In the genomic region with DNA sequence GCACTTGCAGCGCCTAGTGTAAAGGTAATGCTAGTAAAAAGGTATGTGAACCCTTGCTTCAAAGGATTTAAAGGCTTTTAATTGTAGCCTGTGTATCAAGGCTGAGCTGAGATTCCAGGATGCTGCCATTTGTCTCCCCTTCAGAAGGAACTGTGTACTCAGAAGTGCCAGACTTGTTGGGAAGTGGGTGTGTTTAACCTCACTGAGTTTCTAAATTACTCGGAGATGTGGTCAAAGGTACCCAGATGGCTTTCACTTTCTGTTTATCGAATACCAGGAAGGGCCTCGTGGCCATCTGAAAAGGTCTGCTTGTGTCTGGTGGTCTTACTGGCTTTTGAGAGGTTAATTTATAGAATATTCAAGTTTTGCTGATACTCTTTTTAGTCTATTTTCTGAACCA, we compare ENCODE assay signal across 8 mouse cellular contexts. TPM values are rescaled to one million over a fixed set of nuclear protein-coding genes. Genes with fewer than 3 reads are reported as not detected.
A peak's percentile ranks its signal among the peaks of the same experiment; 100 is the strongest.
DNase-seq lines count a peak whose midpoint lies in the region; ATAC-seq and TF ChIP-seq lines count a peak whose summit lies in the region.

No protein-coding gene starts in this region.

- peaks cover 19% of the 10 kb centered on the region for H3K4me1 ChIP-seq in kidney, embryonic 15.5 days
- peaks cover 39% of the 10 kb centered on the region for H3K4me1 ChIP-seq in bone marrow macrophage, adult 2 months (ENCODE audit: control insufficient read depth, insufficient read depth, low read length)
- peaks cover 20% of the 10 kb centered on the region for H3K4me1 ChIP-seq in midbrain, embryonic 16.5 days (ENCODE audit: control insufficient read depth, insufficient read depth, low read length)

- 10% methylated on average over 4 of the region's 4 CpGs for WGBS in kidney, embryonic 15.5 days
- WGBS in midbrain, embryonic 16.5 days, result 67% methylated on average over 4 of the region's 4 CpGs

- H3K36me3 ChIP-seq in kidney, embryonic 15.5 days, result no peaks in the 10 kb centered on the region
- no peaks in the 10 kb centered on the region for H3K36me3 ChIP-seq in midbrain, embryonic 16.5 days (ENCODE audit: control insufficient read depth, insufficient read depth, low read length)

- H3K4me3 ChIP-seq in kidney, embryonic 15.5 days (replicated peaks), result peak overlapping the region; percentile 84
- H3K4me3 ChIP-seq in bone marrow macrophage, adult 2 months (ENCODE audit: insufficient read depth, low read length), result peak overlapping the region; percentile 99
- H3K4me3 ChIP-seq in midbrain, embryonic 16.5 days (ENCODE audit: low read depth, low read length), result peak overlapping the region; percentile 83

- no peak for TF ChIP-seq POLR2A in bone marrow macrophage, adult 2 months (IDR thresholded peaks at IDR 0.05; ENCODE audit: borderline replicate concordance, low read depth, low read length)

- no peak overlapping the region for H3K27ac ChIP-seq in kidney, embryonic 15.5 days
- no peak overlapping the region for H3K27ac ChIP-seq in bone marrow macrophage, adult 2 months (ENCODE audit: insufficient read depth, low read depth, low read length)
- H3K27ac ChIP-seq in midbrain, embryonic 16.5 days (ENCODE audit: low read length), result no peak overlapping the region

- H3K9me3 ChIP-seq in kidney, embryonic 15.5 days (replicated peaks), result no peaks in the 10 kb centered on the region
- no peaks in the 10 kb centered on the region for H3K9me3 ChIP-seq in midbrain, embryonic 16.5 days (replicated peaks; ENCODE audit: control insufficient read depth, low read length, poor library complexity, severe bottlenecking)

- 0 out of 2 replicates have a peak overlapping the region, but pooled peaks have one; percentile 92 for H3K9ac ChIP-seq in kidney, embryonic 15.5 days
- peak overlapping the region; percentile 96 for H3K9ac ChIP-seq in midbrain, embryonic 16.5 days (ENCODE audit: low read depth, low read length)

- no peak for DNase-seq in kidney, postnatal 4 days
- DNase-seq in induced T-regulatory cell, adult 2 months (ENCODE audit: low read depth), result peak; percentile 84
- DNase-seq in frontal cortex, postnatal 36 days (ENCODE audit: low spot score in 2 of 2), result no peak
- no peak for DNase-seq in adrenal gland, adult 18-20 months (ENCODE audit: low spot score in 2 of 2)
- DNase-seq in frontal cortex, postnatal 14 days (ENCODE audit: low spot score in 2 of 2), result no peak

- no peak for ATAC-seq in kidney, embryonic 15.5 days (replicated peaks; ENCODE audit: low FRiP score)
- ATAC-seq in midbrain, embryonic 16.5 days, result no peak

- peak overlapping the region; percentile 100 for H3K4me2 ChIP-seq in kidney, embryonic 15.5 days
- peak overlapping the region; percentile 87 for H3K4me2 ChIP-seq in midbrain, embryonic 16.5 days (ENCODE audit: low read length)

- H3K27me3 ChIP-seq in kidney, embryonic 15.5 days, result no peaks in the 10 kb centered on the region
- no peaks in the 10 kb centered on the region for H3K27me3 ChIP-seq in midbrain, embryonic 16.5 days (ENCODE audit: control insufficient read depth, insufficient read depth, low read depth, low read length)

- TF ChIP-seq CTCF in bone marrow macrophage, adult 2 months (IDR thresholded peaks at IDR 0.05; ENCODE audit: low read depth, low read length), result no peak

RNA-seq across cellular contexts. Expression of gene Rnf19b, which starts 1.9 kb away (rescaled TPM):
- 7.1 TPM in 2 replicates for polyA plus RNA-seq in kidney, embryonic 15.5 days (2015; fragmentation: Nextera tagmentation; extraction: Ambion mirVana)
- 91.7 and 94.9 TPM in 2 replicates for polyA plus RNA-seq in bone marrow macrophage, adult 2 months (2012; ENCODE audit: insufficient read depth, insufficient read length, missing spikeins)
- polyA plus RNA-seq in midbrain, embryonic 16.5 days (2015; fragmentation: Nextera tagmentation; extraction: Ambion mirVana), result 31.4 and 37.5 TPM in 2 replicates
- total RNA-seq in adrenal gland, adult 18-20 months (2021), result 10 to 100 TPM; 28.6 to 41.3 TPM

RNA-seq across cellular contexts. Expression of gene Tmem54, which starts 45.4 kb away (rescaled TPM):
- polyA plus RNA-seq in kidney, embryonic 15.5 days (2015; fragmentation: Nextera tagmentation; extraction: Ambion mirVana), result 9.2 TPM in 2 replicates
- polyA plus RNA-seq in bone marrow macrophage, adult 2 months (2012; ENCODE audit: insufficient read depth, insufficient read length, missing spikeins), result not detected in 2 replicates
- polyA plus RNA-seq in midbrain, embryonic 16.5 days (2015; fragmentation: Nextera tagmentation; extraction: Ambion mirVana), result not detected in 2 replicates
- not detected for total RNA-seq in adrenal gland, adult 18-20 months (2021)
